Mouse (Mus musculus) lung, embryonic 16.5 days (tissue): ENCODE data around the gene Fbxw24. TPM values are rescaled to one million over a fixed set of nuclear protein-coding genes. Genes with fewer than 3 reads are reported as not detected.

Experiments used
- polyA plus RNA-seq: library from polyadenylated mRNA; unstranded; fragments of >200 nt; fragmentation: Nextera tagmentation; extraction: Ambion mirVana; gene quantifications from 2 replicates; pipeline ENCODE4 v1.2.1, GENCODE M21; 2015

Fbxw24 gene
- polyA plus RNA-seq, 1 experiment from 2014 or later = not detected

Other genes with a start within 250 kb of the Fbxw24 start
- not detected in 2 replicates for gene Fbxw22, start 221.8 kb downstream of the Fbxw24 start, polyA plus RNA-seq
- gene Fbxw16, start 176.9 kb downstream of the Fbxw24 start, polyA plus RNA-seq = not detected in 2 replicates
- not detected in 2 replicates for gene Fbxw19, start 130.2 kb downstream of the Fbxw24 start, polyA plus RNA-seq
- gene Fbxw15, start 57.8 kb downstream of the Fbxw24 start, polyA plus RNA-seq = not detected in 2 replicates
- not detected in 2 replicates for gene Fbxw25, start 38.6 kb upstream of the Fbxw24 start, polyA plus RNA-seq
- not detected in 2 replicates for gene Fbxw18, start 76.6 kb upstream of the Fbxw24 start, polyA plus RNA-seq
- gene Fbxw26, start 120.0 kb upstream of the Fbxw24 start, polyA plus RNA-seq = not detected in 2 replicates
- gene Fbxw27, start 164.6 kb upstream of the Fbxw24 start, polyA plus RNA-seq = not detected in 2 replicates
- not detected in 2 replicates for gene Spink8, start 186.2 kb upstream of the Fbxw24 start, polyA plus RNA-seq
- gene Nme6, start 206.7 kb upstream of the Fbxw24 start, polyA plus RNA-seq = 48.3 and 50.1 TPM in 2 replicates
- 0.90 and 4.4 TPM in 2 replicates for gene Camp, start 223.6 kb upstream of the Fbxw24 start, polyA plus RNA-seq
- 24.5 and 25.0 TPM in 2 replicates for gene Cdc25a, start 249.5 kb upstream of the Fbxw24 start, polyA plus RNA-seq